Mouse (Mus musculus) kidney, postnatal 0 days (tissue): ENCODE data around the gene Bcl2l10. TPM values are rescaled to one million over a fixed set of nuclear protein-coding genes. Genes with fewer than 3 reads are reported as not detected.
A peak's percentile ranks its signal among the peaks of the same experiment; 100 is the strongest.
"Not testable (repeated sequence)": the region's sequence is repeated elsewhere in the genome, so short reads cannot be mapped to it uniquely, and the experiment has no call there.

Experiments used
- ATAC-seq: fragments of 200-750 bp; cut with Nextera tagmentation; replicated peaks from 2 replicates; pipeline ENCODE4 v1.8.0; 2017; ENCODE audit warnings: low read depth, moderate number of reproducible peaks, moderate TSS enrichment, moderate library complexity; ENCODE audit not compliant: low FRiP score
- DNase-seq: peaks from one replicate; pipeline ENCODE4 v3.0.0-alpha.2; 2016; ENCODE audit warnings: low spot score
- H3K27ac ChIP-seq: fragments of 300-500 bp; sonication (generic); 2 replicates; pipeline ENCODE4 v1.5.1; 2014; ENCODE audit warnings: mild to moderate bottlenecking
- H3K27me3 ChIP-seq: fragments of 300-500 bp; sonication (generic); 2 replicates; pipeline ENCODE4 v1.6.1; 2014; ENCODE audit warnings: low read length, mixed read lengths; ENCODE audit not compliant: insufficient read depth
- H3K36me3 ChIP-seq: fragments of 300-500 bp; sonication (generic); 2 replicates; pipeline ENCODE4 v1.6.1; 2014; ENCODE audit warnings: low read length, mixed read lengths; ENCODE audit not compliant: insufficient read depth
- H3K4me1 ChIP-seq: fragments of 300-500 bp; sonication (generic); replicated peaks from 2 replicates; pipeline ENCODE4 v1.6.1; 2014; ENCODE audit warnings: antibody characterized with exemption, low read length, mixed read lengths; ENCODE audit not compliant: insufficient read depth
- H3K4me2 ChIP-seq: fragments of 300-500 bp; sonication (generic); 2 replicates; pipeline ENCODE4 v1.6.1; 2014; ENCODE audit warnings: mild to moderate bottlenecking, low read length, moderate library complexity, mixed read lengths
- H3K4me3 ChIP-seq: fragments of 300-500 bp; sonication (generic); replicated peaks from 2 replicates; pipeline ENCODE4 v1.5.1; 2014; ENCODE audit warnings: low read depth, low read length
- H3K9ac ChIP-seq: fragments of 300-500 bp; sonication (generic); 2 replicates; pipeline ENCODE4 v1.6.1; 2014; ENCODE audit warnings: low read depth, low read length
- H3K9me3 ChIP-seq: fragments of 300-500 bp; sonication (generic); replicated peaks from 2 replicates; pipeline ENCODE4 v1.6.1; 2016; ENCODE audit warnings: low read length, inconsistent platforms, mixed read lengths
- CTCF ChIP-seq: IDR thresholded peaks from 2 replicates; pipeline ENCODE4 v1.5.1; 2016; ENCODE audit warnings: antibody characterized with exemption, low read depth, mild to moderate bottlenecking, moderate library complexity
- WGBS: fragments of 180-500 bp; shearing (Covaris S2); extraction: QIAGEN DNeasy Blood & Tissue Kit; methylation state at CpG from one replicate; pipeline ENCODE4 v1.1.7; 2014; 5-methylcytosine and 5-hydroxymethylcytosine counted together
- polyA plus RNA-seq: library from polyadenylated mRNA; unstranded; fragments of >200 nt; fragmentation: Nextera tagmentation; extraction: Ambion mirVana; gene quantifications from 2 replicates; pipeline ENCODE4 v1.2.1, GENCODE M21; 2015

Bcl2l10 gene
- polyA plus RNA-seq, 1 experiment from 2014 or later: not detected

GRCm38 (mm10) chr9:75357087-75357654, 9.6 kb downstream of the Bcl2l10 start:
- Histone ChIP-seq H3K4me1 (no peaks in the 10 kb centered on the region), H3K27ac (no peak overlapping the region), H3K36me3 (no peaks in the 10 kb centered on the region), H3K27me3 (no peaks in the 10 kb centered on the region), H3K9me3 (no peaks in the 10 kb centered on the region), H3K4me3 (no peak overlapping the region), H3K9ac (no peak overlapping the region), H3K4me2 (no peak overlapping the region)
- DNase-seq (no peak), ATAC-seq (no peak)
- no peak for TF ChIP-seq CTCF
- WGBS: 80% methylated on average over 9 of the region's 9 CpGs

DNA sequence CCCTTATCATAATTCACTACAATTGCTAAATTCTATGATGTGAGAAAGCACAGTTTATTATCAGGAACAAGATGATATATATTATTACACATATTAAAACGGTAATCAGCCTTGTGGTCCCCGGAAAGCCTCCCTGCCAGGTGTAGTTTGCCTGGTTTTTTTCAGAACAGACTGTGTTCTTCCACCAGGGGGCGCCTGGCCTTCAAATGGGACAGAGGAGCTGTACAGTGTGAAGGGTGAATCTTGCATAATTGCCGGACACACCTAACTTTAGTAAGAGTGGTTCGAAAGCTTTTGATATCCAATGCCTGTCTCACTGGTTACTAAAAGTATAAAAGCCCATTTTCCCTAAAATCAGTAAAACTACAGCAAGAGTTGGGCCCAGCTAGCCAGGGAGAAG, 14.1 kb downstream of the Bcl2l10 start:
- H3K27me3 ChIP-seq: no peaks in the 10 kb centered on the region
- 0 out of 2 replicates have a peak, but pooled peaks have one; percentile 57 for ATAC-seq
- no peak overlapping the region for H3K4me2 ChIP-seq
- H3K9me3 ChIP-seq: no peaks in the 10 kb centered on the region
- 24% methylated on average over 5 of the region's 5 CpGs for WGBS
- H3K4me1 ChIP-seq: no peaks in the 10 kb centered on the region
- no peaks in the 10 kb centered on the region for H3K36me3 ChIP-seq
- TF ChIP-seq CTCF: peak; percentile 88
- peak; percentile 84 for DNase-seq
- no peak overlapping the region for H3K9ac ChIP-seq
- H3K27ac ChIP-seq: no peak overlapping the region
- H3K4me3 ChIP-seq: no peak overlapping the region

DNA sequence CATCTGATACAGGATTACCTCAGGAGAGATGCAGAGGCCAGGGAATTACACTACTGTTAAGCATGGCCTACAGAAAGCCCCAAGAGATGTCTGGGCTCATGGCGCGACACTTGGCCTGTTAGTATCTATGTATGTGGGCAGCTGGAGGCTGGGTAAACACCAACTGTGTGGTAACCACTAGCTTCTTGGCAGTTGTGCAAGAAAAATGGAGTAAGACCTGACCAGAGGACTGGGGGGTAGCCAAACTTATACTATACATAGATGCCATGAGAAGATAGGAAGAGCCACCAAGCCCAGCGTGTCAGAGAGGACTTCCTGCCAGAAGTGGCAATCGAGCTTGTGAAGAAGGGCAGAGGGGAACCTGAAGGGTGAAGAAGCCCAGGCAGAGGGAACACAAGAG, 14.6 kb downstream of the Bcl2l10 start:
- Histone ChIP-seq H3K27ac (no peak overlapping the region), H3K36me3 (no peaks in the 10 kb centered on the region), H3K4me2 (no peak overlapping the region), H3K27me3 (no peaks in the 10 kb centered on the region), H3K9ac (no peak overlapping the region), H3K4me3 (no peak overlapping the region), H3K9me3 (no peaks in the 10 kb centered on the region), H3K4me1 (no peaks in the 10 kb centered on the region)
- DNase-seq (no peak), ATAC-seq (no peak)
- 87% methylated on average over 4 of the region's 4 CpGs for WGBS
- TF ChIP-seq CTCF: no peak

DNA sequence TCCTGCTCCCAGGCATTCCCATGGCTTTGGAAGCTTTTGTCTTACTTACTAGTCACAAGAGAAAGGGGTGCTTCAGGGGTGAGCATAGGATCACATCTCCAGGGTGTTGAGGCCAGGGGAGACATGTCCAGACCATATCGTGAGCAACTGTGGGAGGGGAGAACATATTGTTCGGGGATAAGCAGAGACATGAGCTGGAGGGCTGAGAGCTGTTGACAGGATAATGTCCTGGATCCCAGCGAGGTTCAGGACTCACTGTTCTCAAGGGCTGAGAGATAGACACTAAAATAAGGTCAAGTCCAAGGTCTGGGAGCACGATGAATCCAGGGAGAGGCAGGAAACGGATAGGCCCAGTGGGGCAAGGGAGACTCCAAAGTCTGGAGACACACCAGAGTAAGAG, 15.4 kb downstream of the Bcl2l10 start:
- DNase-seq: no peak
- no peak for ATAC-seq
- Histone ChIP-seq H3K4me3 (no peak overlapping the region), H3K27ac (no peak overlapping the region), H3K9me3 (no peaks in the 10 kb centered on the region), H3K9ac (no peak overlapping the region), H3K4me1 (no peaks in the 10 kb centered on the region), H3K4me2 (no peak overlapping the region), H3K36me3 (no peaks in the 10 kb centered on the region), H3K27me3 (no peaks in the 10 kb centered on the region)
- no peak for TF ChIP-seq CTCF
- WGBS: 73% methylated on average over 5 of the region's 5 CpGs

DNA sequence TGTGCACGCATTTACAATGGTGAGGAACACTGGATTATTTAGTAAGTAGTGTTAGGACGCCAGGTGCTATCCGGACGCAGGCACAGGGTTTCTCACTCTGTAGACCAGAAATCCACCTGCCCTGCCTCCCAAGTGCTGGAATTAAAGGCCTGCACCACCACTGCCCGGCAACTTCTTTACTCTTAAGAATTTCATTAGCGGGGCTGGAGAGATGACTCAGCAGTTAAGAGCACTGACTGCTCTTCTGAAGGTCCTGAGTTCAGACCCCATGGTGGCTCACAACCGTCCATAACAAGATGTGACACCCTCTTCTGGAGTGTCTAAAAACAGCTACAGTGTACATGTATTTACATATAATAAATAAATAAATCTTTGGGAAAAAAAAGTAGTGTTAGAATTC, 16.1 kb downstream of the Bcl2l10 start:
- ATAC-seq: not testable (repeated sequence)
- 68% methylated on average over 7 of the region's 7 CpGs for WGBS

DNA sequence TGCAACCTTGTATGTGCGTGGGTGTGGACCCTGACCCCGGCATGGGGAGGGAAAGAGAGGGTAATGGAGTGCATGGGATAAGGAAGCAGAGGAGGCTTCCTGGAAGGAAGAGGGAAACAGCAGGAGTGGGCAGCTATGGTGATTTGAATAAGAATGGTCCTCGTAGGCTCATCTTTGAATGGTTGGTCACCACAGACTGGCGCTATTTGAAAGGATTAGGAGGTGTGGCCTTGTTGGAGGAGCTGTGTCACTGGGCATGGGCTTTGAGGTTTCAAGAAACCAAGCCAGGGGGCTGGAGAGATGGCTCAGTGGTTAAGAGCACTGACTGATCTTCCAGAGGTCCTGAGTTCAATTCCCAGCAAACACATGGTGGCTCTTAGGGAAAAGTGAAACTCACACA, 17.6 kb downstream of the Bcl2l10 start:
- no peak overlapping the region for H3K9ac ChIP-seq
- no peak for DNase-seq
- H3K4me1 ChIP-seq: no peaks in the 10 kb centered on the region
- no peaks in the 10 kb centered on the region for H3K27me3 ChIP-seq
- H3K36me3 ChIP-seq: no peaks in the 10 kb centered on the region
- WGBS: 82% methylated on average over 4 of the region's 4 CpGs
- H3K27ac ChIP-seq: no peak overlapping the region
- H3K4me2 ChIP-seq: no peak overlapping the region
- no peak for TF ChIP-seq CTCF
- no peak for ATAC-seq
- no peaks in the 10 kb centered on the region for H3K9me3 ChIP-seq
- no peak overlapping the region for H3K4me3 ChIP-seq

More for the DNA sequence above, 16.1 kb downstream of the Bcl2l10 start:
- not testable (repeated sequence) for H3K4me3 ChIP-seq, DNase-seq, H3K27ac ChIP-seq, H3K4me2 ChIP-seq, H3K27me3 ChIP-seq, H3K36me3 ChIP-seq, H3K9me3 ChIP-seq, H3K4me1 ChIP-seq, H3K9ac ChIP-seq

GRCm38 (mm10) chr9:75366191-75366590, 18.6 kb downstream of the Bcl2l10 start:
- Histone ChIP-seq H3K36me3 (no peaks in the 10 kb centered on the region), H3K4me2 (no peak overlapping the region), H3K27ac (no peak overlapping the region), H3K9ac (no peak overlapping the region), H3K4me1 (no peaks in the 10 kb centered on the region), H3K27me3 (no peaks in the 10 kb centered on the region), H3K9me3 (no peaks in the 10 kb centered on the region), H3K4me3 (no peak overlapping the region)
- TF ChIP-seq CTCF: no peak
- WGBS: 52% methylated on average over 5 of the region's 5 CpGs
- no peak for DNase-seq
- no peak for ATAC-seq
